Mouse (Mus musculus): ENCODE data around the gene Slc34a1. TPM values are rescaled to one million over a fixed set of nuclear protein-coding genes. Genes with fewer than 3 reads are reported as not detected.

Gene Slc34a1
- polyA plus RNA-seq, 1 experiment from 2014 or later = not detected

- peaks cover 55% of the 10 kb centered on the region for H3K4me1 ChIP-seq (replicated peaks)
- no peaks in the 10 kb centered on the region for H3K27me3 ChIP-seq
- H3K27ac ChIP-seq (replicated peaks) = peak within 1 kb of the TSS; percentile 97
- H3K9ac ChIP-seq = peak within 1 kb of the TSS; percentile 96
- ATAC-seq (ENCODE audit: insufficient read depth) = peak; percentile 89
- peak within 1 kb of the TSS; percentile 92 for H3K4me2 ChIP-seq
- no peaks in the 10 kb centered on the region for H3K9me3 ChIP-seq (replicated peaks)
- WGBS (ENCODE audit: insufficient replicate concordance) = 1% methylated on average over 35 of the region's 35 CpGs
- peaks cover 16% of the 10 kb centered on the region for H3K36me3 ChIP-seq (replicated peaks)
- peak within 1 kb of the TSS; percentile 87 for H3K4me3 ChIP-seq (replicated peaks)
These were observed 46.9 kb downstream of the Slc34a1 start, which contains the start of gene Grk6 for GRCm38 (mm10) chr13:55444937-55445315. Gene Grk6 (plus strand): TSS chr13:55445072.

DNA sequence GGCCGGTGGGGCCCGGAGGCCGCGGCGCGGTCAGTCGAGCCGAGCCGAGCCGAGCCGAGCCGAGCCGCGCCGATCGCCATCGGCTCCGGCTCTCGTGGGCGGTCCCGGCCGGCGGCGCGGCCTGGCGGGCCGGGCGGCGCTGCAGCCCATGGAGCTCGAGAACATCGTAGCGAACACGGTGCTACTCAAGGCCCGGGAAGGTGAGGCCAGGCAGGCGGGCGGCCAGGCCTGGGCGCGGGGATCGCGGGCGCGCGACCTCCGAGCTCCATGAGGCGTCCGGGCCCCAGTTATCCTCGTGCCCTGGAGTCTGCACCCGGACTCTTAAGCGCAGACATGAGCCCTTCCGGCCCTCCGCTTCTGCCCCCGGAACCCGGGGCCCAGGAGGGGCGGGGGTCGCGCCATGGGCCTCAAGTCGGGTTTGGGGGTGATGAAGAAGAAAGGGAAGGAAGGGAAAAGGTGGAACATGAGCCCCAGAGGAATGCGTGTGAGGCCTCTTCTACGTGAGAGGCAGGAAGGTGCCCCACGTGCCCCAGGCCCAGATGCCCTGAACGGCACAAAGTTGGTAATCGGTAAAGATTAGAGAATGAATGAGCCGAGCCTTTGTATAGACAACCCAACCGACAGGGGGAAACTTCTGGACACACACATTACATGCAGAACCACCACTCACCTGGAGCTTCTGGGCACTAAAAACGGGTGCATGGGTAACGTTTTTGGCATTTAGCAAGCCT is 47.5 kb downstream of the Slc34a1 start:
- Histone ChIP-seq H3K4me3 (replicated peaks) (peak overlapping the region; percentile 87), H3K4me2 (peak overlapping the region; percentile 92), H3K9me3 (replicated peaks) (no peaks in the 10 kb centered on the region), H3K27ac (replicated peaks) (peak overlapping the region; percentile 97), H3K27me3 (no peaks in the 10 kb centered on the region), H3K9ac (peak overlapping the region; percentile 96), H3K4me1 (replicated peaks) (peaks cover 61% of the 10 kb centered on the region), H3K36me3 (replicated peaks) (peaks cover 22% of the 10 kb centered on the region)
- no peak for ATAC-seq (ENCODE audit: insufficient read depth)
- WGBS (ENCODE audit: insufficient replicate concordance) = under 1% methylated on average over 66 of the region's 66 CpGs

DNA sequence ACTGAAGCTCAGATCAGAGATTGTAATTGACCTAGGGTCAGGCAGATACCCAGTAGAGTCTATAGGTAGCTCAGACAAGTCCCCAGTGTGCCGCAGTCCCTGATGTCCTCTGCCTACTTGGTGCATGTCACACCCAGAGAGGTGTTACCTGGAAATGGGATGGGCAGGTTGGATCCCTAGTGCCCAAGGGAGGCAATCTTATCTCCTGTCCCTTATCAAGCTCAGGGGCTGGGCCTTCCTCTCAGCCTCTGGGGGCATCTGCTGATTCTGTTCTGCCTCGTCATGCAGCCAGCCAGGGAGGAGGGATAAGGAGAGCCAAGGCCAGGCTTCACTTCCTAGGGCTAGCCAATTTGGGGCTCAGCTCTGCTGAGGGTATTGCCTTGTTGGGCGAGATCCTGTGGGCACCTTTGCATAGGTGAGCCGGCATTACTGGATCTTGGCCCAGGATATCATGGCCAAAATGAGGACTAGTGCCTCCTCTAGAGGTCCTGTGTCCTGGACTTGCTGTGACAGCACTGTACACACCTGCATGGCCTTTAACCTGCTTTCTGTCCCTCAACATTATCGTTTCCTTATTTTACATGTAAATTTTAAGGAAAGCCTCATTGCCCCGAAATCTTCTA is 48.6 kb downstream of the Slc34a1 start:
- ATAC-seq (ENCODE audit: insufficient read depth) = peak; percentile 33
- peak overlapping the region; percentile 96 for H3K9ac ChIP-seq
- peak overlapping the region; percentile 97 for H3K27ac ChIP-seq (replicated peaks)
- peak overlapping the region; percentile 92 for H3K4me2 ChIP-seq
- 42% methylated on average over 6 of the region's 6 CpGs for WGBS (ENCODE audit: insufficient replicate concordance)
- H3K9me3 ChIP-seq (replicated peaks) = no peaks in the 10 kb centered on the region
- H3K4me1 ChIP-seq (replicated peaks) = peaks cover 69% of the 10 kb centered on the region
- H3K27me3 ChIP-seq = no peaks in the 10 kb centered on the region
- H3K36me3 ChIP-seq (replicated peaks) = peaks cover 32% of the 10 kb centered on the region
- peak overlapping the region; percentile 87 for H3K4me3 ChIP-seq (replicated peaks)

GRCm38 (mm10) chr13:55447543-55447943 is 49.6 kb downstream of the Slc34a1 start:
- no peak for ATAC-seq (ENCODE audit: insufficient read depth)
- Histone ChIP-seq H3K9me3 (replicated peaks) (no peaks in the 10 kb centered on the region), H3K36me3 (replicated peaks) (peaks cover 42% of the 10 kb centered on the region), H3K4me2 (peak overlapping the region; percentile 92), H3K27ac (replicated peaks) (peak overlapping the region; percentile 97), H3K27me3 (no peaks in the 10 kb centered on the region), H3K9ac (peak overlapping the region; percentile 96), H3K4me1 (replicated peaks) (peaks cover 71% of the 10 kb centered on the region), H3K4me3 (replicated peaks) (peak overlapping the region; percentile 87)
- 20% methylated on average over 3 of the region's 3 CpGs for WGBS (ENCODE audit: insufficient replicate concordance)

- H3K27me3 ChIP-seq = no peaks in the 10 kb centered on the region
- peak overlapping the region; percentile 97 for H3K27ac ChIP-seq (replicated peaks)
- no peak for ATAC-seq (ENCODE audit: insufficient read depth)
- WGBS (ENCODE audit: insufficient replicate concordance) = 85% methylated on average over 5 of the region's 5 CpGs
- no peaks in the 10 kb centered on the region for H3K9me3 ChIP-seq (replicated peaks)
- peaks cover 71% of the 10 kb centered on the region for H3K4me1 ChIP-seq (replicated peaks)
- H3K36me3 ChIP-seq (replicated peaks) = peaks cover 48% of the 10 kb centered on the region
- H3K4me3 ChIP-seq (replicated peaks) = no peak overlapping the region; the same call in 1 of the 2 replicates
- H3K9ac ChIP-seq = no peak overlapping the region
- H3K4me2 ChIP-seq = peak overlapping the region; percentile 92
These were observed 50.1 kb downstream of the Slc34a1 start for GRCm38 (mm10) chr13:55448131-55448530.

GRCm38 (mm10) chr13:55449205-55449604 is 51.2 kb downstream of the Slc34a1 start:
- Histone ChIP-seq H3K4me3 (replicated peaks) (no peak overlapping the region), H3K27me3 (no peaks in the 10 kb centered on the region), H3K4me1 (replicated peaks) (peaks cover 63% of the 10 kb centered on the region), H3K27ac (replicated peaks) (peak overlapping the region; percentile 16; the same call in 1 of the 2 replicates), H3K36me3 (replicated peaks) (peaks cover 59% of the 10 kb centered on the region), H3K4me2 (peak overlapping the region; percentile 20), H3K9me3 (replicated peaks) (no peaks in the 10 kb centered on the region), H3K9ac (no peak overlapping the region)
- no peak for ATAC-seq (ENCODE audit: insufficient read depth)
- 83% methylated on average over 9 of the region's 9 CpGs for WGBS (ENCODE audit: insufficient replicate concordance)

GRCm38 (mm10) chr13:55449679-55450441 is 51.9 kb downstream of the Slc34a1 start:
- H3K9me3 ChIP-seq (replicated peaks) = no peaks in the 10 kb centered on the region
- H3K36me3 ChIP-seq (replicated peaks) = peaks cover 65% of the 10 kb centered on the region
- peak overlapping the region; percentile 16; the same call in 1 of the 2 replicates for H3K27ac ChIP-seq (replicated peaks)
- WGBS (ENCODE audit: insufficient replicate concordance) = 65% methylated on average over 17 of the region's 17 CpGs
- H3K4me1 ChIP-seq (replicated peaks) = peaks cover 59% of the 10 kb centered on the region
- peak overlapping the region; percentile 20 for H3K4me2 ChIP-seq
- H3K27me3 ChIP-seq = no peaks in the 10 kb centered on the region
- H3K9ac ChIP-seq = no peak overlapping the region
- no peak for ATAC-seq (ENCODE audit: insufficient read depth)
- no peak overlapping the region for H3K4me3 ChIP-seq (replicated peaks)

DNA sequence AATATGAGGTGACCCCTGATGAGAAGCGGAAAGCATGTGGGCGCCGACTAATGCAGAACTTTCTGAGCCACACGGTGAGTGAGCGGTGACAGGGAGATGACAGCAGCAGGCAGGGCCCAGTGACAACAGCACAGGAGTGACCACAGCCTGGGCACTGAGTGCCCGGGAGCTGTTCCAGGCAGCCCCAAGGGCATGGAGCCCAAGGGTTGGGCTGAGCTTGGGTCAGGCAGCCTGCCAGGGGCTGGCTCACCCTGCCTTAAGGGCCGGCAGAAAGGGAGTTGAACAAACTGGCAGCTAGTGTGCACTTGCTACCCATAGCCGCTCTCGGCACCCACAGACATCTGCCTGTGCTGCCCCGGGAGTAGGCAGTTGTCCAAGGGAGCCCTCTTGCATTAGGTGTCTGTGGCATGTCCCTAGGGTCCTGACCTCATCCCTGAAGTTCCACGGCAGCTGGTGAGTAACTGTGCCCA is 52.6 kb downstream of the Slc34a1 start:
- Histone ChIP-seq H3K36me3 (replicated peaks) (peaks cover 72% of the 10 kb centered on the region), H3K4me2 (no peak overlapping the region), H3K27ac (replicated peaks) (no peak overlapping the region), H3K27me3 (no peaks in the 10 kb centered on the region), H3K4me3 (replicated peaks) (no peak overlapping the region), H3K9ac (no peak overlapping the region), H3K4me1 (replicated peaks) (peaks cover 59% of the 10 kb centered on the region), H3K9me3 (replicated peaks) (no peaks in the 10 kb centered on the region)
- WGBS (ENCODE audit: insufficient replicate concordance) = 84% methylated on average over 11 of the region's 11 CpGs
- no peak for ATAC-seq (ENCODE audit: insufficient read depth)

DNA sequence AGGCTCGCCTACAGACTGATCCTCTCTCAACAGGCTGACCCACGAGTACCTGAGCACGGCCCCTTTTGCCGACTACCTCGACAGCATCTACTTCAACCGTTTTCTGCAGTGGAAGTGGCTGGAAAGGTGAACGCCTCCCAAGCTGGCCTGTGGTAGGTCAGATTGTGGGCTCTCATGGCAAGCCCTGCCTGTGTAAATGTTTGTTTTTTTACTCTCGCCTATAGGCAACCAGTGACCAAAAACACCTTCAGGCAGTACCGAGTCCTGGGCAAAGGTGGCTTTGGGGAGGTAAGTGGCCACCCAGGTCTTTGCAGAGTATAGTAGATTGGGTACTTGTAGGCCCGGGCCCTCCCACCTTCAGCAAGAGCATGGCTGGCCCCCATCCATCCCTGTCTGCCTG is 53.3 kb downstream of the Slc34a1 start:
- peaks cover 79% of the 10 kb centered on the region for H3K36me3 ChIP-seq (replicated peaks)
- H3K4me2 ChIP-seq = no peak overlapping the region
- H3K9ac ChIP-seq = no peak overlapping the region
- no peak overlapping the region for H3K4me3 ChIP-seq (replicated peaks)
- H3K27me3 ChIP-seq = no peaks in the 10 kb centered on the region
- no peaks in the 10 kb centered on the region for H3K9me3 ChIP-seq (replicated peaks)
- H3K4me1 ChIP-seq (replicated peaks) = peaks cover 52% of the 10 kb centered on the region
- no peak overlapping the region for H3K27ac ChIP-seq (replicated peaks)
- ATAC-seq (ENCODE audit: insufficient read depth) = no peak
- 83% methylated on average over 10 of the region's 10 CpGs for WGBS (ENCODE audit: insufficient replicate concordance)

DNA sequence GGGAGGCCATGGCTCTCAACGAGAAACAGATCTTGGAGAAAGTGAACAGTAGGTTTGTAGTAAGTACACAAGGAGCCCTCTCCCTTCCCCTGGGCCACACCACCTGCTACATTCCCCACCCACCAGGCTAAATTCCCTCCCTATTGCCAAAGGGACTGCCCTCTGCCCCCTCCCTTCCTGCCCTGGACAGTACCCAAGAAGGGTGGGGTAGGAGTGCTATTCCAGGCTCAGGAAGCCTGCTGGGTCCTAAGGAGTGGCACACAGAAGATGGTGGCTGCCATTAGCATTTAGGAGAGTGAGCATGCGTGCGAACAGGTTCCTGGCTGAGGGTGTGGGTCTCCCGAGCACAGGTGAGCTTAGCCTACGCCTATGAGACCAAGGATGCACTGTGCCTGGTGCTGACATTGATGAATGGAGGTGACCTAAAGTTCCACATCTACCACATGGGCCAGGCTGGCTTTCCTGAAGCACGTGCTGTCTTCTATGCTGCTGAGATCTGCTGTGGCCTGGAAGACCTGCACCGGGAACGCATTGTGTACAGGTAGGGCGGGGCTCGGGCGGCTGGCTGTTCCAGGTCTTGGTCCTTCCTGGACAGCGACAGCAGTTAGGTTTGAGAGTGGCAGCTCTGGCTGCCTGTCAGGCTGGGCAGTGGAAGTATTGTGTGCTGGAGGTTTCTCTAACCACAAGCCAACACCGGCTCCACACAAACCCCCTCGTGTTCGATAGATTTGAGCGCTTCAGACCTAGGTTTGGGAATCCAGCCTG is 54.0 kb downstream of the Slc34a1 start:
- no peak overlapping the region for H3K4me2 ChIP-seq
- H3K36me3 ChIP-seq (replicated peaks) = peaks cover 86% of the 10 kb centered on the region
- no peak overlapping the region for H3K4me3 ChIP-seq (replicated peaks)
- H3K9ac ChIP-seq = no peak overlapping the region
- H3K27ac ChIP-seq (replicated peaks) = no peak overlapping the region
- no peaks in the 10 kb centered on the region for H3K9me3 ChIP-seq (replicated peaks)
- no peak for ATAC-seq (ENCODE audit: insufficient read depth)
- H3K4me1 ChIP-seq (replicated peaks) = peaks cover 45% of the 10 kb centered on the region
- 88% methylated on average over 16 of the region's 16 CpGs for WGBS (ENCODE audit: insufficient replicate concordance)
- H3K27me3 ChIP-seq = no peaks in the 10 kb centered on the region
